Mouse (Mus musculus) adrenal gland, postnatal 36 days (tissue): ENCODE results near the gene 1700086D15Rik. TPM values are rescaled to one million over a fixed set of nuclear protein-coding genes. Genes with fewer than 3 reads are reported as not detected.

ENCODE experiments used
- DNase-seq, 2 experiments: peaks; one replicate each; pipeline ENCODE4 v3.0.0; 2021; ENCODE audit warnings: mixed read lengths in 1 of 2
- total RNA-seq, 2 experiments: library from RNA; stranded (reverse); gene quantifications; 2 replicates each; pipeline ENCODE4 v1.2.3; 2021

1700086D15Rik gene
- total RNA-seq, 2 experiments from 2014 or later = 0.33 to 0.36 TPM

GRCm38 (mm10) chr11:65135251-65135739, 24.4 kb downstream of the 1700086D15Rik start:
- DNase-seq = peak; percentile 31 to 43

- DNase-seq = no peak
These were observed 26.0 kb downstream of the 1700086D15Rik start for GRCm38 (mm10) chr11:65133661-65134060.

- DNase-seq = no peak
These were observed 30.6 kb downstream of the 1700086D15Rik start for GRCm38 (mm10) chr11:65129110-65129509.

GRCm38 (mm10) chr11:65128666-65129065, 31.0 kb downstream of the 1700086D15Rik start:
- DNase-seq = peak; percentile 57 to 61

GRCm38 (mm10) chr11:65126566-65126965, 33.1 kb downstream of the 1700086D15Rik start:
- no peak for DNase-seq

GRCm38 (mm10) chr11:65124913-65125418, 34.7 kb downstream of the 1700086D15Rik start:
- peak; percentile 31 to 34 for DNase-seq

- DNase-seq = no peak
These were observed 39.4 kb downstream of the 1700086D15Rik start for GRCm38 (mm10) chr11:65120276-65120675.

GRCm38 (mm10) chr11:65115811-65116210, 43.9 kb downstream of the 1700086D15Rik start:
- DNase-seq = no peak

- DNase-seq = no peak
These were observed 47.6 kb downstream of the 1700086D15Rik start for GRCm38 (mm10) chr11:65112086-65112485.

GRCm38 (mm10) chr11:65111651-65112050, 48.0 kb downstream of the 1700086D15Rik start:
- no peak for DNase-seq

GRCm38 (mm10) chr11:65110058-65110457, 49.6 kb downstream of the 1700086D15Rik start:
- peak in 1 of 2 experiments; percentile 17 for DNase-seq

GRCm38 (mm10) chr11:65107734-65108171, 51.9 kb downstream of the 1700086D15Rik start:
- peak; percentile 39 to 52 for DNase-seq

GRCm38 (mm10) chr11:65107151-65107550, 52.5 kb downstream of the 1700086D15Rik start:
- no peak for DNase-seq

GRCm38 (mm10) chr11:65104076-65104475, 55.6 kb downstream of the 1700086D15Rik start:
- DNase-seq = no peak

Other genes starting within 250 kb of the 1700086D15Rik start
- gene Elac2, start 180.9 kb downstream of the 1700086D15Rik start, total RNA-seq = 10 to 100 TPM; 40.4 to 62.4 TPM
- gene Arhgap44, start 3.1 kb upstream of the 1700086D15Rik start, total RNA-seq = 10 to 100 TPM in 1 of 2 experiments, 1 to 10 TPM in 1; 8.3 to 10.6 TPM
- under 1 TPM; 0.53 to 0.93 TPM for gene Myocd, start 110.1 kb upstream of the 1700086D15Rik start, total RNA-seq